Mouse (Mus musculus): Measurements from ENCODE around the gene Best3.

- TF ChIP-seq CTCF (IDR thresholded peaks at IDR 0.05; ENCODE audit: borderline replicate concordance, insufficient read depth, low read depth, low read length), result no peak
- no peak for TF ChIP-seq POLR2A (IDR thresholded peaks at IDR 0.05; ENCODE audit: borderline replicate concordance, insufficient read depth, low read length)
These were observed 69.6 kb downstream of the Best3 start for GRCm38 (mm10) chr10:117055668-117056067.

All from cerebellum, adult 2 months (tissue).